Mouse (Mus musculus) forebrain, embryonic 16.5 days (tissue): Measurements from ENCODE around the gene Atp13a3. TPM values are rescaled to one million over a fixed set of nuclear protein-coding genes. Genes with fewer than 3 reads are reported as not detected.

Experiments used
- ATAC-seq: fragments of 200-750 bp; cut with Nextera tagmentation; 2 replicates; pipeline ENCODE4 v1.8.0; 2017; ENCODE audit warnings: mild to moderate bottlenecking, moderate library complexity
- H3K27ac ChIP-seq: fragments of 300-500 bp; sonication (generic); 2 replicates; pipeline ENCODE4 v1.5.1; 2014; ENCODE audit warnings: low read length, control low read depth
- H3K27me3 ChIP-seq: fragments of 300-500 bp; sonication (generic); replicated peaks from 2 replicates; pipeline ENCODE4 v1.6.1; 2014; ENCODE audit warnings: low read length; ENCODE audit not compliant: control insufficient read depth, insufficient read depth
- H3K36me3 ChIP-seq: fragments of 300-500 bp; sonication (generic); 2 replicates; pipeline ENCODE4 v1.6.1; 2014; ENCODE audit not compliant: control insufficient read depth, insufficient read depth
- H3K4me1 ChIP-seq: fragments of 300-500 bp; sonication (generic); replicated peaks from 2 replicates; pipeline ENCODE4 v1.6.1; 2014; ENCODE audit warnings: low read length; ENCODE audit not compliant: control insufficient read depth, insufficient read depth
- H3K4me2 ChIP-seq: fragments of 300-500 bp; sonication (generic); 2 replicates; pipeline ENCODE4 v1.6.1; 2014; ENCODE audit warnings: mild to moderate bottlenecking, low read length, control low read depth
- H3K4me3 ChIP-seq: fragments of 300-500 bp; sonication (generic); replicated peaks from 2 replicates; pipeline ENCODE4 v1.5.1; 2014; ENCODE audit warnings: mild to moderate bottlenecking, low read length, control low read depth
- H3K9ac ChIP-seq: fragments of 300-500 bp; sonication (generic); replicated peaks from 2 replicates; pipeline ENCODE4 v1.6.1; 2014; ENCODE audit warnings: low read depth, low read length, control low read depth
- H3K9me3 ChIP-seq: fragments of 300-500 bp; sonication (generic); 2 replicates; pipeline ENCODE4 v1.6.1; 2016; ENCODE audit warnings: low read length; ENCODE audit not compliant: control insufficient read depth
- WGBS: fragments of 180-500 bp; shearing (Covaris S2); extraction: QIAGEN DNeasy Blood & Tissue Kit; methylation state at CpG from one replicate; pipeline ENCODE4 v1.1.7; 2014; 5-methylcytosine and 5-hydroxymethylcytosine counted together
- polyA plus RNA-seq: library from polyadenylated mRNA; unstranded; fragments of >200 nt; fragmentation: Nextera tagmentation; extraction: Ambion mirVana; gene quantifications from 2 replicates; pipeline ENCODE4 v1.2.1, GENCODE M21; 2015

Atp13a3 gene
- polyA plus RNA-seq, 1 experiment from 2014 or later = 9.6 TPM

GRCm38 (mm10) chr16:30439841-30440240 lies 34.1 kb upstream of the Atp13a3 start:
- no peak overlapping the region for H3K9ac ChIP-seq
- no peak overlapping the region for H3K4me3 ChIP-seq
- WGBS = 90% methylated on average over 5 of the region's 5 CpGs
- H3K27ac ChIP-seq = no peak overlapping the region
- no peaks in the 10 kb centered on the region for H3K27me3 ChIP-seq
- no peak overlapping the region for H3K4me2 ChIP-seq
- no peaks in the 10 kb centered on the region for H3K4me1 ChIP-seq
- no peaks in the 10 kb centered on the region for H3K9me3 ChIP-seq
- no peaks in the 10 kb centered on the region for H3K36me3 ChIP-seq
- ATAC-seq = no peak

GRCm38 (mm10) chr16:30439411-30439810 lies 33.6 kb upstream of the Atp13a3 start:
- H3K4me2 ChIP-seq = no peak overlapping the region
- no peak overlapping the region for H3K27ac ChIP-seq
- no peak overlapping the region for H3K9ac ChIP-seq
- H3K36me3 ChIP-seq = no peaks in the 10 kb centered on the region
- WGBS = 81% methylated on average over 6 of the region's 6 CpGs
- no peak overlapping the region for H3K4me3 ChIP-seq
- ATAC-seq = no peak
- H3K9me3 ChIP-seq = no peaks in the 10 kb centered on the region
- no peaks in the 10 kb centered on the region for H3K27me3 ChIP-seq
- H3K4me1 ChIP-seq = no peaks in the 10 kb centered on the region

GRCm38 (mm10) chr16:30436276-30436675 lies 30.5 kb upstream of the Atp13a3 start:
- 80% methylated on average over 7 of the region's 7 CpGs for WGBS
- no peaks in the 10 kb centered on the region for H3K27me3 ChIP-seq
- no peaks in the 10 kb centered on the region for H3K4me1 ChIP-seq
- no peak overlapping the region for H3K9ac ChIP-seq
- no peak overlapping the region for H3K27ac ChIP-seq
- no peak overlapping the region for H3K4me2 ChIP-seq
- H3K36me3 ChIP-seq = no peaks in the 10 kb centered on the region
- H3K9me3 ChIP-seq = no peaks in the 10 kb centered on the region
- no peak for ATAC-seq
- H3K4me3 ChIP-seq = no peak overlapping the region

- H3K9ac ChIP-seq = no peak overlapping the region
- no peak overlapping the region for H3K27ac ChIP-seq
- H3K4me3 ChIP-seq = no peak overlapping the region
- WGBS = 76% methylated on average over 4 of the region's 4 CpGs
- H3K36me3 ChIP-seq = no peaks in the 10 kb centered on the region
- no peaks in the 10 kb centered on the region for H3K4me1 ChIP-seq
- H3K4me2 ChIP-seq = no peak overlapping the region
- ATAC-seq = no peak
- H3K9me3 ChIP-seq = no peaks in the 10 kb centered on the region
- no peaks in the 10 kb centered on the region for H3K27me3 ChIP-seq
Observed at GRCm38 (mm10) chr16:30435393-30435792, 29.6 kb upstream of the Atp13a3 start.

- 93% methylated on average over 3 of the region's 3 CpGs for WGBS
- no peaks in the 10 kb centered on the region for H3K27me3 ChIP-seq
- H3K4me1 ChIP-seq = no peaks in the 10 kb centered on the region
- ATAC-seq = no peak
- no peak overlapping the region for H3K27ac ChIP-seq
- no peak overlapping the region for H3K9ac ChIP-seq
- H3K36me3 ChIP-seq = no peaks in the 10 kb centered on the region
- no peak overlapping the region for H3K4me3 ChIP-seq
- no peak overlapping the region for H3K4me2 ChIP-seq
- H3K9me3 ChIP-seq = no peaks in the 10 kb centered on the region
Observed at GRCm38 (mm10) chr16:30433148-30433547, 27.4 kb upstream of the Atp13a3 start.

- no peaks in the 10 kb centered on the region for H3K9me3 ChIP-seq
- H3K4me2 ChIP-seq = no peak overlapping the region
- no peak overlapping the region for H3K4me3 ChIP-seq
- ATAC-seq = no peak
- H3K27ac ChIP-seq = no peak overlapping the region
- no peaks in the 10 kb centered on the region for H3K36me3 ChIP-seq
- no peaks in the 10 kb centered on the region for H3K27me3 ChIP-seq
- 92% methylated on average over 2 of the region's 2 CpGs for WGBS
- no peaks in the 10 kb centered on the region for H3K4me1 ChIP-seq
- no peak overlapping the region for H3K9ac ChIP-seq
Observed at GRCm38 (mm10) chr16:30432111-30432510, 26.3 kb upstream of the Atp13a3 start.

- ATAC-seq = no peak
- H3K27ac ChIP-seq = no peak overlapping the region
- H3K4me3 ChIP-seq = no peak overlapping the region
- 98% methylated on average over 2 of the region's 2 CpGs for WGBS
- no peaks in the 10 kb centered on the region for H3K27me3 ChIP-seq
- H3K4me2 ChIP-seq = no peak overlapping the region
- H3K9ac ChIP-seq = no peak overlapping the region
- H3K4me1 ChIP-seq = no peaks in the 10 kb centered on the region
- H3K36me3 ChIP-seq = no peaks in the 10 kb centered on the region
- H3K9me3 ChIP-seq = no peaks in the 10 kb centered on the region
Observed at GRCm38 (mm10) chr16:30430512-30431088, 24.8 kb upstream of the Atp13a3 start.

GRCm38 (mm10) chr16:30428753-30429260 lies 23.0 kb upstream of the Atp13a3 start:
- Histone ChIP-seq H3K4me1 (no peaks in the 10 kb centered on the region), H3K36me3 (no peaks in the 10 kb centered on the region), H3K27ac (no peak overlapping the region), H3K4me2 (no peak overlapping the region), H3K9me3 (no peaks in the 10 kb centered on the region), H3K4me3 (no peak overlapping the region), H3K9ac (no peak overlapping the region), H3K27me3 (no peaks in the 10 kb centered on the region)
- ATAC-seq = no peak
- WGBS = 92% methylated on average over 4 of the region's 4 CpGs

- Histone ChIP-seq H3K9ac (no peak overlapping the region), H3K4me2 (no peak overlapping the region), H3K9me3 (no peaks in the 10 kb centered on the region), H3K36me3 (no peaks in the 10 kb centered on the region), H3K27ac (no peak overlapping the region), H3K4me3 (no peak overlapping the region), H3K27me3 (no peaks in the 10 kb centered on the region), H3K4me1 (no peaks in the 10 kb centered on the region)
- WGBS = 86% methylated on average over 4 of the region's 4 CpGs
- ATAC-seq = no peak
Observed at GRCm38 (mm10) chr16:30427466-30427865, 21.7 kb upstream of the Atp13a3 start.

GRCm38 (mm10) chr16:30427003-30427402 lies 21.2 kb upstream of the Atp13a3 start:
- no peaks in the 10 kb centered on the region for H3K9me3 ChIP-seq
- ATAC-seq = no peak

More at GRCm38 (mm10) chr16:30427003-30427402, 21.2 kb upstream of the Atp13a3 start:
- Histone ChIP-seq H3K36me3 (no peaks in the 10 kb centered on the region), H3K27me3 (no peaks in the 10 kb centered on the region), H3K27ac (no peak overlapping the region), H3K4me2 (no peak overlapping the region), H3K4me1 (no peaks in the 10 kb centered on the region), H3K4me3 (no peak overlapping the region), H3K9ac (no peak overlapping the region)
- WGBS = 79% methylated on average over 5 of the region's 5 CpGs
